Mouse (Mus musculus) frontal cortex, postnatal 14 days (tissue): Measurements from ENCODE around the gene Il1rl2.

Source experiments
- DNase-seq, 2 experiments: peaks; one replicate each; pipeline ENCODE4 v3.0.0; 2022; ENCODE audit warnings: low spot score in 2 of 2

Gene Il1rl2

DNA sequence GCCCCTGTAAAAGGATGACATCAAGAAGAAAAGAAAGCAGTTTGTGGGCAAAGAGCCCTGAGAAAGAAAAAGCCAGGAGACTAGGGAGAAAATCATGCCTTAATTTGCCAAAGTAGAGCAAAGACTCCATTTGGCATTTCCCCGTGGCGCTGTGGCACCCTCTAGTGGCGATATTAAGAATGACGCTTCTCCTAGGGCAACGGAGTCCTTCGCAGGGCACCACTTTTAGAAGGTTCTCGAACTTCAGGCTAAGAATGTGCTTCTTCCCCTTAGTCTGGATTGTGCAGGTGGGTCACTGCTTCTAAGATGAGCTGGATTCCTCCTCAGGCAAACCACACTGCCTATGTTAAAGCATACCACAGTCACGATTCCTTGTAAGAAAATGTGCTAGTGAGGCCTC is 54.4 kb downstream of the Il1rl2 start:
- peak in 1 of 2 experiments; percentile 67 for DNase-seq

DNA sequence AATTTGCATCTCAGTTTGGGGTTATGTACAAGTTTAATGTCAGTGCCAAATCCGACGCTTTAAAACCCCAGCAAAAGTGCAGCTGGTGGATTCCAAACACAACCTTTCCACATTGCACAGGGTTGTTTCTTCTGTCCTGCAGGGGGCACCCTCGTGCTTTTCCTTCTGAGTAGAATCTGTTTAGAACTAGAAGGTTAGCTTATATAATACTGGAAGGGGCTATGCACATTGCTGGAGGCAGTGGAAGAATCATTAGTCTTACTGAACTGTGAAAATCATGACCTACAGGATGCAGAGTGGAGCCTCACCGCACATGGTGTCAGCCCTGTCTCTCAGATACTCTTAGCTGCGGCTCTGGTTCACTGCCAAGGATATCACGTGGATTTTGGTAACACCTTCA is 55.7 kb downstream of the Il1rl2 start:
- DNase-seq, result peak; percentile 26 to 64

DNA sequence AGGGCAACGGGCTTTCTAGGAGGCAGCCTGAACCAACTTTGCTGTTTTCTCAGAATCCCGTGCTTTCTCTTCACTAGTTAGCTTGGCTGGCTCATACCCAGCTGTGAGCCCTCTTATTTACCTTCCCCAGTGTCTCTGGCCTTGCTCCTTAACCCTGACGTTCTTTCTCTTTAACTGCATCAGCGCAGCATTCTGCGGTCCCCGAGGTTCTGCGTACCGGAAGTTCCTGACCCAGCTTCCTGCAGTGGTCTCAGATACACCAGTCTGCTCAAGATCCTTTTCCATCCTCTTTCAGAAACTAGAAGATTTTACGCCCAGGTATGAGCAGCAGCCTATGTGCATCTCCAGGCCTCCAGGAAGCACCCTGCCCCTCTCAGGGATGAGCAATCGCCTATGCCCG is 56.6 kb downstream of the Il1rl2 start:
- no peak for DNase-seq

DNA sequence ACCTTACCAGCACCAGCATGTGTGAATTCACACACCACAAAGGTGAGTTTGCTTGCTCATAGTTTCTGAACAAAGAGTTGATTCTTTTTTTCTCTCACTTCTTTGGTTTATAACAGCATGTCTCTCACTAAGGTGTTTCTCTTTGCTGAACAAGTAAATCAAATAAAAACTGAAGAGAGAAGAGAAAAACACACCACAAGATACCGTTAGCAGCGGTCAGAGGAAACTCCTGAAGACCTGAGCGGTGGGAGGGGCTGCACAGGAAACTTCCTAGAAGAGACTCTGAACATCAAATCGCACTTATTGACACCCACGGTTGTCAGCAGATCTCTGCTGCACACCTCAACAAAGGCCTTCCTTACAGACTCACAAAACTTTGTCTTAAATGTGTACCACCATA is 58.4 kb downstream of the Il1rl2 start:
- no peak for DNase-seq

DNA sequence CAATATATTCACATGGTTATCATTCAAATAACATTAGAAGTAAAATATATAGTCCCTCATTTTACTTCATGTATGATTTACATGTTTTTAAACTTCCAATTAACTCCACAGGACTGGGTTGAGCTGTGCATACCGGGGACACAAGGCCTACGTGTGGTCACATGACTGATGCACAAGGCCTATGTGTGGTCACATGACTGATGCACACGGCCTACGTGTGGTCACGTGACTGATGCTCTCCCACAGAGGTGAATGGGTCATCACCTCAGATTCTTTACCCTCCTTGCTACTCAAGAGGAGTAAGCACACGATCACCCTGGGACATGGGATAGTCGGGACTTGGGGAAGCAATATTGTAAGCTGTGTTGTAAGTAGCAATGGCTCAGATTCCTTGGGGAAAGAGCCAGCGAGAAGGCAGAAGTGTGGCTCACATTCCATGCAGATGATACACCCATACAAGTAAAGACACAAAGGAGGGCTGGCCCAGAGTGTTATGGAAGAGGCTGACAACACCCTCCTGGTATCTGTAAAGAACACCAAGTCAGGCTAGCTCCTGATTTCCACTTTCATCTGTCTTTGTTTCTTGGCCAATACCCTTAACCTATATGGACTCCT is 60.6 kb downstream of the Il1rl2 start:
- no peak for DNase-seq

DNA sequence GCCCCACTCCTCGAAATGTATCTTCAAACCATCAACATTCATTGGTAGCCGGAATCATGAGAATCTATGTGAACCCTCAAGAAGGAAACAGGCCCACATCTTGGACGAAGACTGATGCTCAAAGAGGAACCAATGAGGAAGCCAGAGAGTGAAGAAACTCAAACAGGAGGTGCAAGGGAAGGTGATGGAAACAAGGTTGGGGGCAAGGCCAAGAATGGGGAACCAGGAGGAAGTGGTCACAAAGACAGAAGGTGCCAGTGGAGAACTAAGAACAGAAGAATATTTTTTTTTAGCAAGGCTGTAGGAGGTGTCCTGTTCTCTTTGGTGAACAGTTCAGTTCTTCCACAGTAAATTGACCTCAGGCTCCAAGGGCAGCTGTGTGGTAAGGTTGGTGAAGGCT is 67.0 kb downstream of the Il1rl2 start:
- DNase-seq, result no peak

DNA sequence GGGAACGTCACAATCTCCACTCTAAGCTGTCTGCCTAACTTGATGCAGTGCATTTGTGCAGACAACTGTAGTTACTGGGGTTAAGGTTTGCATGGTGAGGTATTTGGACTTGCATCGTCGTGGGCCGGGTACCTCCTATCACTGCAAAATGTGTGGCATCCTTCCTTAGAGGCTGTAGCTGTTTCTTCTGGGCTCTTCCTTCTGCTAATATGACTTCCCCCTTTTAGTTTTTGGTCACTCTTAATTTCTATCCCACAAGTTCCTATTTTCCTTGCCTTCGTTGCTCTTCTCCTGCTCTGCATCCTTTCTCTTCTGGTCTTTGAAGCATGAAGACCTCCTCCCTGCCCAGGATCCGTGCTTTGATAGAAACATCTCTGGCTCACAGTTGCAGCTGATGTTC is 68.1 kb downstream of the Il1rl2 start:
- DNase-seq, result no peak

DNA sequence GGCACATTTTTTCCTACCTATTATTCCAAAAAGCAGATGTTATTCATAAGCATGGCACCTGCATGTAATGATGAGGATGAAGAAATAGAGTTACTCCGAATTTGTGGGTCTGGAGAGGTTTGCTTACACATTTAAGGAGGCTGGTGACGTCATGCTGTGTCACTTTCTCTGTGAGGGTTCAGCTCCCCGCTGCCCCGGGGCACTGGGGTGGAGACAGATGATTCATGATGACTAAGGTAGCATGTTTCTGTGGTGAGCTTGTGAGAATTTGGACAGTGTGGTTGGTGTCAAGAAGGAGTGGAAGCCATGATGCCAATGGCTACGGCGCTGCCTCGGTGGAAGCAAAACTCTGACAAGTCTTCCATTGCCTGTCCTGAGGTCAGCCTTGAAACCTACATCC is 68.8 kb downstream of the Il1rl2 start:
- no peak for DNase-seq

DNA sequence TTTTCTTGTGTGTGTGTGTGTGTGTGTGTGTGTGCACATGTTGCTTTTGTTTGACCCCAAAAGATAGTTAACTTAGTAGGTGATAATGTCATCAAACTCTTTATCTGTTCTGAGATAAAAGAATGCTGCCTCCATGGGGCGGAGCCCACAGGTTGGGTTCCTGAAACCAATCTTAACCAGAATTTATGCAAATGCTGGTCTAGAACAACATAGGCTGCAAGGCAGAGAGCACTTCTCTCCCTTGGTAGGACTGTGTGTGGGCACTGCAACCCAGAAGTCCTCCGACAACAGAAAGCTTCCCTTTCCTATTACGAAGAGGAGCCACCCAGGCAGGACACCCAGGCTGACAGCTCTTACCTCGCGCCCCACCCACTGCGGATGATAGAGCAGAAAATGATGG is 75.2 kb downstream of the Il1rl2 start:
- DNase-seq, result no peak

DNA sequence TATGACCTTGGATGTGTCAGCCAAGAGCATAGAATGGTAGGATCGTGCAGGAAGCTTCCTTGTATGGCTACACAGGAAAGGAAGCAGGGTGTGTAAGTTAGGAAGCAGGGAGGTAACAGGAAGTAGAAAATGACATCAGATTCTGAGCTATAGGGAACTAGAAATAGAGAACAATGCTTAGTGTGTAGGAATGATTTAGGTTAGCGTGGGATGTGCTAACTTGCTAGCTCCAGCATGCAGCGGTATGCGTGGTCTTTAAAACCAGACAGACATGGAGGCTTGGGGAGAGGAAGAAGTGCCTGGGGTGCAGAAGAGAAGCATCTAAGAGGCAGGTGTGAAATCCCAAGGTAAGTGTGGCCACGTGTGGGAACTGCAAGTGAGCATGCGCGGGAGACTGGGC is 80.3 kb downstream of the Il1rl2 start:
- DNase-seq, result no peak

DNA sequence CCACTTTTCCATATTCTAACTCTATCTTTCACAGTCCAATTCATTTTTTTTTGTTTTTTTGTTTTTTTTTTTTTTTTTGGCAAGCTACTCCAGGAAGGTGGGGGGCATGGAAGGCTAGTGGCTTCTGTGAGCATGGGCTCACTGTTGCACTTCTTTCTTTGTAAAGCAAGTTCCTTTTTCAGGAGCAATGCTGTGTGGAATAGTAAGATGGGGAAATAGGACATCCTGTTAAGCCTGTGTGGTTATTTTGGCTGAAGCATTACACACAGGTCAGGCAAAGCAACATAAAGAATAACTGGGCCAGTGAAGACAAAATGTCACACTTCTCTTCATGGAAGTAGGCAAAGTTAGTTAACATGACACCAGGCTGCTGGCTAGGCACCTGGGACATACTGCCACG is 85.5 kb downstream of the Il1rl2 start:
- DNase-seq, result no peak

DNA sequence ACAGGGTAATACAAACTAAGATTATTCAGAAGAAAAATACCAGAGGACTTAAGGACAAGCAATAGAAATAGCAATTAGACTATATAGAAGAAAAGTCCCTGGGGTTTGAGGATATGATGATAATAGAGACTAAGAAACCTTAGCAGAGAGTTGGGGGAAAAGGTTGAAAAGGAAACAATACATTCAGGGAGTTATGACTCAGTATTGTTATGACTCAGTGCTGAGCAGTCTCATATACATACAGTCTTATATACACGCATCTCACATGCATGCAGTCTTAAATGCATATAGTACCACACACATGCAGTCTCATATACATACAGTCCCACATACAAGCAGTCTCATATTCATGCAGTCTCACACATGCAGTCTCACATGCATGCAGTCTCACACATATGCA is 88.6 kb downstream of the Il1rl2 start:
- DNase-seq, result no peak

DNA sequence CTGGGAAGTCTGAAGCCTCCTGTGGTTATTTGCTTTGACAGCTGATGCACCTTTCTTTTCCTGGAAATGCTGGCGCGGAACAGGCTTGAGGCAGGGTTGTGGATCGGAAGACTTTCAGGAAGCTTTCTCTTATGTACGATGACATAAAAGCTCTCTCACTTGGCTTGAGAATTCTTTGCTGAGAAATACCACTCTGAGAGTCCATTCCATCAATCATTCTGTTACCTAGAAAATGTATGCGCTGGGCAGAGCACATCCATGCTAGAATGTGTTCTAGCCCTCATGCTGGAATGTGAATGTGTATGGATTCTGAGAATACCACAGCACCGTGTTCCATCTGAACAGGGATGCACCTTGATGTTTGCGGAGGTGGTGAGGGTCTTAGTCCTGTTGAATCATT is 89.9 kb downstream of the Il1rl2 start:
- no peak for DNase-seq

DNA sequence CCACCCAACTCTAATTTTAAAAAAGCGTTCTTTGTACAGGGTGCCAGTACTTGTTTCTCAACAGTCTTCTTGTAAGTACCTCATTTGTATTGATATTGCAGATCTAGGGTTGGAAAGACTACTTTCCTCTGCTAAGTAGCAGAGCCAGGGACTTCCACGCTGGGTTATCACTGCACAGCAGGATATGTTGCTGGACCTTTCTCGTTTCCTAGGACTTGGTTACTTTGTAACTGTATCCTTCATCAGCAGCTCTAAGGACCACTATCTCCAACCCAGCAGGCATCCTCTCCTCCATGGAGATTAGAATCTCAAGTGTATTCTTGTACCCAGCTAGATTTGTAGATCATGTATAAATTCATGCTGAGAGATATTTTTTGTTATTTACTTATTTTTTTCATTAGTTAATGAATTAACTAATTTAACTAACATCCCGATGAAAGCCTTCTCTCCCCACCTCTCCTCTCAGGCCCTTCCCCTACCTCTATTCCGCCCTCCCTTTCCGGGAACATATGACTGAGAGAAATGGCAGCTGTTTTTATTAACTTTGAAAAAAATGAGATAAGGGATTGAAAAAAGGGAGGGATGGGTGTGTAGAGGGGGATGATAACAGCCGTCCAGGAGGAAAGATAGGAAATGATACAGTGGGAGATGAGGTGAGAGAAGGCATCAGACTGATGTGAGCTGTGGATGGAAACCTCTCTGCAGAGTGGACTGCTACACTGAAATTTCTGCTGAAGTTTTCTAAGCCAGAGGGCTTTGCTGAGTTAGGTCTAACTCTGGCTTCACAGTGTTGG is 90.7 kb downstream of the Il1rl2 start:
- DNase-seq, result no peak

DNA sequence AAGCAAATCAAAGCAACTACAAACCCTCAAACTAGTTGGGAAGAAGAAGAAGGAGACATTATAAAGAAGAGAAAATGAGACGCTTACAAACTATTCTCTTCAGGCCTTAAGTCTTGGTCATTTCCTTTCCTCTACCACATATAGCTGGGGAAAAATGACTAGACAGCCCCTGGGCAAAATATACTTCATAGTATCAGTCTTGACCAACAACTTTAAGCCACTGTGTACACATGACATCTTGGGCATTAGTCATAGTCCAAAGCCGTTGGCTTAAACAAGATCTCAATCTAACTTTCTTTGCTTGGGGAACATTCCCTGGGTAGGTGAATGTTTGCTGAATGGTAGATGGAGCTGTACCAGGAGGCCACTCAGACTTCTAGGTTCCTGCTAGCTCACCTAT is 92.6 kb downstream of the Il1rl2 start:
- no peak for DNase-seq
